Mouse (Mus musculus) lung, embryonic 16.5 days (tissue): Measurements from ENCODE around the gene Kifap3. TPM values are rescaled to one million over a fixed set of nuclear protein-coding genes. Genes with fewer than 3 reads are reported as not detected.

Experiments used
- ATAC-seq: fragments of 200-750 bp; cut with Nextera tagmentation; 2 replicates; pipeline ENCODE4 v1.8.0; 2017; ENCODE audit warnings: low read depth, mild to moderate bottlenecking, moderate library complexity
- H3K27ac ChIP-seq: fragments of 300-500 bp; sonication (generic); 2 replicates; pipeline ENCODE4 v1.5.1; 2014; ENCODE audit warnings: mild to moderate bottlenecking, control low read depth, low read length
- H3K27me3 ChIP-seq: fragments of 300-500 bp; sonication (generic); 2 replicates; pipeline ENCODE4 v1.6.1; 2014; ENCODE audit warnings: low read depth, low read length, mixed read lengths; ENCODE audit not compliant: control insufficient read depth, insufficient read depth
- H3K36me3 ChIP-seq: fragments of 300-500 bp; sonication (generic); 2 replicates; pipeline ENCODE4 v1.6.1; 2014; ENCODE audit warnings: low read length; ENCODE audit not compliant: control insufficient read depth, insufficient read depth
- H3K4me1 ChIP-seq: fragments of 300-500 bp; sonication (generic); replicated peaks from 2 replicates; pipeline ENCODE4 v1.6.1; 2014; ENCODE audit warnings: low read length, mixed read lengths; ENCODE audit not compliant: control insufficient read depth, insufficient read depth
- H3K4me2 ChIP-seq: fragments of 300-500 bp; sonication (generic); 2 replicates; pipeline ENCODE4 v1.6.1; 2014; ENCODE audit warnings: low read depth, low read length, control low read depth
- H3K4me3 ChIP-seq: fragments of 300-500 bp; sonication (generic); 2 replicates; pipeline ENCODE4 v1.5.1; 2014; ENCODE audit warnings: mild to moderate bottlenecking, low read length, control low read depth
- H3K9ac ChIP-seq: fragments of 300-500 bp; sonication (generic); 2 replicates; pipeline ENCODE4 v1.6.1; 2014; ENCODE audit warnings: low read length, control low read depth
- H3K9me3 ChIP-seq: fragments of 300-500 bp; sonication (generic); 2 replicates; pipeline ENCODE4 v1.6.1; 2016; ENCODE audit warnings: low read length; ENCODE audit not compliant: control insufficient read depth
- WGBS: fragments of 180-500 bp; shearing (Covaris S2); extraction: QIAGEN DNeasy Blood & Tissue Kit; methylation state at CpG from one replicate; pipeline ENCODE4 v1.1.7; 2014; 5-methylcytosine and 5-hydroxymethylcytosine counted together
- polyA plus RNA-seq: library from polyadenylated mRNA; unstranded; fragments of >200 nt; fragmentation: Nextera tagmentation; extraction: Ambion mirVana; gene quantifications from 2 replicates; pipeline ENCODE4 v1.2.1, GENCODE M21; 2015

Gene Kifap3
- polyA plus RNA-seq, 1 experiment from 2014 or later = 29.3 TPM

- no peaks in the 10 kb centered on the region for H3K27me3 ChIP-seq
- no peak for ATAC-seq
- H3K4me1 ChIP-seq = peaks cover 10% of the 10 kb centered on the region
- H3K27ac ChIP-seq = no peak overlapping the region
- peaks cover 13% of the 10 kb centered on the region for H3K36me3 ChIP-seq
- no peak overlapping the region for H3K4me2 ChIP-seq
- WGBS = 77% methylated on average over 8 of the region's 8 CpGs
- no peaks in the 10 kb centered on the region for H3K9me3 ChIP-seq
- no peak overlapping the region for H3K9ac ChIP-seq
- H3K4me3 ChIP-seq = no peak overlapping the region
Measured at GRCm38 (mm10) chr1:163931801-163932200, 152.4 kb downstream of the Kifap3 start.

GRCm38 (mm10) chr1:163934591-163934990, 155.2 kb downstream of the Kifap3 start:
- Histone ChIP-seq H3K4me2 (no peak overlapping the region), H3K27me3 (no peaks in the 10 kb centered on the region), H3K4me3 (no peak overlapping the region), H3K27ac (no peak overlapping the region), H3K9me3 (no peaks in the 10 kb centered on the region), H3K4me1 (peaks cover 8% of the 10 kb centered on the region), H3K36me3 (peaks cover 21% of the 10 kb centered on the region), H3K9ac (no peak overlapping the region)
- no peak for ATAC-seq
- WGBS = 64% methylated on average over 2 of the region's 2 CpGs

- WGBS = 65% methylated on average over 6 of the region's 6 CpGs
- Histone ChIP-seq H3K4me2 (no peak overlapping the region), H3K27me3 (no peaks in the 10 kb centered on the region), H3K9ac (no peak overlapping the region), H3K27ac (no peak overlapping the region), H3K4me3 (no peak overlapping the region), H3K9me3 (no peaks in the 10 kb centered on the region), H3K36me3 (peaks cover 41% of the 10 kb centered on the region), H3K4me1 (no peaks in the 10 kb centered on the region)
- ATAC-seq = no peak
Measured at GRCm38 (mm10) chr1:163942056-163942455, 162.7 kb downstream of the Kifap3 start.

GRCm38 (mm10) chr1:163953396-163953795, 174.0 kb downstream of the Kifap3 start:
- 86% methylated on average over 2 of the region's 2 CpGs for WGBS
- H3K4me1 ChIP-seq = no peaks in the 10 kb centered on the region
- H3K27ac ChIP-seq = no peak overlapping the region
- no peaks in the 10 kb centered on the region for H3K27me3 ChIP-seq
- no peak overlapping the region for H3K4me2 ChIP-seq
- H3K36me3 ChIP-seq = peaks cover 34% of the 10 kb centered on the region
- H3K9me3 ChIP-seq = no peaks in the 10 kb centered on the region
- H3K9ac ChIP-seq = no peak overlapping the region
- ATAC-seq = no peak
- H3K4me3 ChIP-seq = no peak overlapping the region

GRCm38 (mm10) chr1:163958036-163958435, 178.7 kb downstream of the Kifap3 start:
- Histone ChIP-seq H3K9me3 (no peaks in the 10 kb centered on the region), H3K4me2 (no peak overlapping the region), H3K4me3 (no peak overlapping the region), H3K4me1 (no peaks in the 10 kb centered on the region), H3K27me3 (no peaks in the 10 kb centered on the region), H3K9ac (no peak overlapping the region), H3K27ac (no peak overlapping the region), H3K36me3 (peaks cover 18% of the 10 kb centered on the region)
- 84% methylated on average over 3 of the region's 3 CpGs for WGBS
- no peak for ATAC-seq

GRCm38 (mm10) chr1:163964008-163964689, 184.8 kb downstream of the Kifap3 start:
- Histone ChIP-seq H3K4me2 (no peak overlapping the region), H3K9ac (no peak overlapping the region), H3K27ac (no peak overlapping the region), H3K27me3 (no peaks in the 10 kb centered on the region), H3K4me3 (no peak overlapping the region), H3K36me3 (peaks cover 13% of the 10 kb centered on the region), H3K9me3 (no peaks in the 10 kb centered on the region), H3K4me1 (no peaks in the 10 kb centered on the region)
- WGBS = 86% methylated on average over 10 of the region's 10 CpGs
- no peak for ATAC-seq

Other genes with a start within 250 kb of the Kifap3 start
- 0.59 and 0.92 TPM in 2 replicates for gene Mettl11b, start 54.4 kb upstream of the Kifap3 start, polyA plus RNA-seq
- gene Scyl3, start 149.5 kb downstream of the Kifap3 start, polyA plus RNA-seq = 14.5 and 17.1 TPM in 2 replicates
- 21.0 and 23.7 TPM in 2 replicates for gene BC055324, start 215.2 kb downstream of the Kifap3 start, polyA plus RNA-seq
- gene Mettl18, start 215.3 kb downstream of the Kifap3 start, polyA plus RNA-seq = 10.5 and 11.0 TPM in 2 replicates